Mouse (Mus musculus): ENCODE results near the gene Igsf9.

- no peak for TF ChIP-seq CTCF (IDR thresholded peaks at IDR 0.05; ENCODE audit: low read depth)
- no peak for TF ChIP-seq EP300 (optimal IDR thresholded peaks at IDR 0.05)
Observed at GRCm38 (mm10) chr1:172469373-172469772, 12.2 kb upstream of the Igsf9 start.
